Mouse (Mus musculus) layer of hippocampus, adult 9-10 months (tissue): ENCODE measurements at regions not wholly inside any gene's neighbourhood (a gene's known extent, or its start where the extent isn't known, plus 50 kb on each side); places are given as distances from the start of the nearest gene placed in this dataset.
A peak's percentile ranks its signal among the peaks of the same experiment; 100 is the strongest.

Experiments used
- DNase-seq: peaks from one replicate; pipeline ENCODE4 v3.0.0; 2022; ENCODE audit warnings: low spot score

DNA sequence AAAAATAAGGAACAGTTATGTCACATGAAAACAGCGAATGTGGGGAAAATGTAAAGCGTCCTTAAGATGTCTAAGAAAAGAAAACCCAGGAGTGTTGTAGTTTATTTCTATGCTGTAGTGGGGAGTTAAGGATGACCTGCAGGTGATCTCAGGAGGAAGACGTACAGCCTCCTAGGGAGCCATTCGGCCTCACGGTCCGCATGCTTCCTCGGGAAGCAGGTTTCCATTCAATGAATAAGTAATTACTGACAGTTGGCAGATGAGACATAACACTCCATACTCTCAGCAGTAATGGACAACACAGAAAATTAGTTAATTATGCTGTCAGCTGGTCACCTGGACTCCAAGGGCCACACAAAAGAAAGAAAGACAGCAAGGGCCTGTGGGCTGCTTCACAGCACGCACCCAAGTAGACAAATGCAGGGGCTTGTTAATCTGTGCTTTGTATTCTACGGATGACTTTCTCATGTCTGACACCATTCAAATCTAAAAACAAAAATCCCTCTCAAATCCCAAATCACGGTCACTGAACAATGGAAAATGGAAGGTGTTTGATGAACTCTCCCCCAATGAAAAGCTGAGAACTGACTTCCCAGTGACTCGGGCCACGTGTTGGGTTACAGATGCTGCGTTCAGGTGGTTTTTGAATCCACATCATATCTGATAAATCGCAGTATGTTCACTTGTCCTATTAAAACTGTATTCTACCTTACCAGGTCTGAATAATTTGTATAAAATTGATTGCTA lies 193.5 kb downstream of the Gm11361 start:
- DNase-seq = no peak

DNA sequence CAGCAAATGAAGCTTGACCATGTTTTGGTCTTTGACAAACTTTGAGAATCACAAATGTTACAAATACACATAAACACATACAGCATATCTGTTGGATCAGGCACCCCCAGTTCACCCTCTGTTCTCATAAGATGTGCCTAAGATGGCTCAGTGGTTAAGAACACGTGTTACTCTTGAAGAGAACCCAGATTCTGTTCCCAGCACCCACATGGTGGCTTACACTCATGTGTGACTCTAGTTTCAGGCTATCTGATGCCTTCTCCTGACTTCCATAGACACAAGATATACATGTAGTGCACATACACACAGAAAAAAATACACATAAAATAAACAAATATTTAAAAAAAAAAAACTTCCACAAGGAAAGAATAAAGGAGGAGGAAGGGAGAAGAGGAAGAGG lies 191.7 kb downstream of the Gm11361 start:
- no peak for DNase-seq

DNA sequence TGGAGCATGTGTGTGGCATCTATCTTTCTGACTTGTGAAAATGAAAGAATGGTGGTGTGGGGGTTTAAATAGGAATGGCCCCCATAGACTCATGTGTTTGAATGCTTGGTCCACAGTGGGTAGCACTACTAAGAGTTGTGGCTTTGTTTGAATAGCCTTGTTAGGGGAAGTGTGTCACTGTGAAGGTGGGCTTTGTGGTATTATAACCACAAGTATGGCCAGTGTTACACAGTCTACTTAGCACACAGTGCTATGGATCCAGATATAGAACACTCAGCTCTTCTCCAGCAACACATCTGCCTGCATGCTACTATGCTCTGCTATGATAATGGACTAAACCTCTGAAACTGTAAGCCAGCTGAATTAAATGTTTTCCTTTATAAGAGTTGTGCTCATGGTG lies 184.9 kb downstream of the Gm11361 start:
- no peak for DNase-seq

DNA sequence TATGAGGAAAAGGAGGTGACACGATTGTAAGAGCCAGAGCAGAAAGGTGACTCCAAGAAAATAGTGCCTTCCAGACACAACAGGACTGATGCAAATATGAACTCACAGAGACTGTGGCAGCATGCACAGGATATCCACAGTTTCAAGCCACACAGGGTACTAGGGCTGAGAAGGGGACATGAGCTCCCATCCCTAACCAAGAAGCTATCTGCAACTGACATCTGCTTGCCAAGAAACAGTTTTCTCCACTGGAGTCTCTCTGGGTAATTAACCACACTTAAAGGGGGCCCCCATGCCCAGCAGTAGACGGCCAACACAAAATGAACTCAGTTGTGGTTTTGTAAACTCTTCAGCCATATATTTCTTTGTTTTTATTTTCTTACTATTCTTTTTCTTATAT lies 176.1 kb downstream of the Gm11361 start:
- DNase-seq = no peak

DNA sequence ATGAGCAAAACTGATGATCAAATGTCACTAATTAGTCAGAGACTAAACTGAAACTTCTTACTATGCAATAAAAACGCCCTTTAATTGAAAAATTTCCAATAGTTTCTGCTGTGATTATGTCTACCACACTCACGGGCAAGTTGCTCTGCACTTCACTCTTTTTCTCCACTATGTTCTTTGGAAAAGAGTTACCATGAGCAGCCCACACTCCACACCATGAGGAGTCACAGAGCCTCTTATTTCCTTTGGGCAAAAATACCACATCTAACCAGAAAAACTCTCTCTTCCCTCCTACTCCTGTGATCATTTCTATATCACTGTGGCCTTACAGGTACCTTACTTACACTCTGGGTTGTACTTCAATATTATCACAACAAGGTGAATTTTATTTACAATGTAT lies 174.7 kb downstream of the Gm11361 start:
- no peak for DNase-seq

DNA sequence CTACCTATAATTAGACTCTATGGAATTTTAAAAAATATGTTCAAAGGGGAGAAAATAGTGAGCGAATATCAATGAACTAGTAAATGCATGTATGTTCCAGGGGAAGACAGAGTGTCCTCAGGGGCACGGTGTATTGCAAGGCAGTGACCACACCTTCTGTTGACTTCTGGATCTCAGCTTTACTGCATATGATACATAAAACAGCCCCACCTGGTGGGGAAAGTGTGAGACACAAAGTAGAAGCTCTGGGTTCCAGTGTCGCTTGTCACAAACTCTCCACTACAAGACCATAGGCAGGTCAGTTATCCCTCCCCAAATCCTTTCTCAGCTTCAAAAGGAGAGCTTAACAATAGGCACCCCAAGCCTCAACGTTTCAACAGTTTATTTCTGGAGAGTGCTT lies 168.8 kb downstream of the Gm11361 start:
- DNase-seq = no peak

DNA sequence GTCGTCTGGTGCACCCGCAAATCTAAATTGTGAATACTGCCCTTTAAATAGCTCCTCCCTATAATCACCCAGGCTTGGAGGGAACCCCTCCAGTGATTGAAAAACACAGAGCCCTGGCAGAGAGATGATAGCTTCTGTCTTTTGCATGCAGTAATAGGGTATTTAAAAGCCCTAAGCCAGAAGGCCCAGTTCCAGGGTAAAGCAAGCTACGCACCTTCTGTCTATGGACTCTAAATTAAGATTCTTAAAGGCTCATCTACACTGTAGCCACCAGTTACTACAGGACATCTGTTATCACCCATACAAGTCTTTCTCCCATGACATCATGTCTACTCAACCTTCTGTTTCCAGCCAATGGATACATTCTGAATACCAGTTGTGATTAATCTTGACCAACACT lies 167.8 kb downstream of the Gm11361 start:
- no peak for DNase-seq

DNA sequence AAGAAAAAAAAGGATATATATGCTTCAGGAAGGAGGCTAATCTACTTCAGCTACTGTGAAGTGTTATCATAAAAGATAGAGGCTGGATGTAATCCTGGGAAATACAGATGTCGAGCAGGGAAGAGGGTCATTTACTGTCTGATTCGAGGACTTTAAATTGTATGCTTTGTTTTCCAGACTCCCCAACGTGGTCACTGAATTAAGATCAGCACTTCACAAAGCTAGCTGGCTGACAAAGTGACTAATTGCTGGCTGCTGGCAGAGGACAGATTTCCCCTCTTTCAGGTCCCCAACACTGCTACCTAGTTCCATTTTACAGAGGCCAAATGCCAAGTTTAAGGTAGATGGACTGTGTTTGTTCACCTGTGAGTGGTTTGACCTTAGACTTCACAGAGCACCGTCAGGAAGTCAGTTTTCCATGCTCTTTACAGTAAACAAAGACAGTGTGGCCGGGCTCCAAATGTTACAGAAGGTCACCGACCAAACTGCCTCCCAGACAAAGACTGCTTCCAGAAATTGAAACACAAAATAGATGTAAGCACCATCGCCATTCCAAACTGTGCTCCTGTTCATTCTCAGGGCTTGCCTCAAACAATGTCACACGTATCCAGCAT lies 167.2 kb downstream of the Gm11361 start:
- DNase-seq = no peak

DNA sequence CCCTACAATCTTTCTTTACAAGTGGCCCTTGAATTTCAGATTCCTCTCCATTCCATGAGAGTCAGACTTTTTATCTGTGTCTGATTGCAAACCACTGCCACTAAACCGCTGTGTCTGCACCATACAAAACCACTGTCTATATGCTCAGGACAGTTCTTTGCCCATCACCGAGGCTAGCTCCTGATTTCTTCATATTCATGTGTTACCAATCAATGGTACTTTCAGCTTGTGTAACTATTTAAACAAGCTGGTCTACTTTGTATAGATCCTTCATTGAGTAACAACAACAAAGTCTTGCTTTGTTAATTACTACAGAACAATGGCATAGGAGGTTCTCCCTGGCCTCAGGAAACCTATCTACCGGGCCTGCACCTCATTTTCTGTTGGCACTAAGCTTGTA lies 164.0 kb downstream of the Gm11361 start:
- DNase-seq = no peak

DNA sequence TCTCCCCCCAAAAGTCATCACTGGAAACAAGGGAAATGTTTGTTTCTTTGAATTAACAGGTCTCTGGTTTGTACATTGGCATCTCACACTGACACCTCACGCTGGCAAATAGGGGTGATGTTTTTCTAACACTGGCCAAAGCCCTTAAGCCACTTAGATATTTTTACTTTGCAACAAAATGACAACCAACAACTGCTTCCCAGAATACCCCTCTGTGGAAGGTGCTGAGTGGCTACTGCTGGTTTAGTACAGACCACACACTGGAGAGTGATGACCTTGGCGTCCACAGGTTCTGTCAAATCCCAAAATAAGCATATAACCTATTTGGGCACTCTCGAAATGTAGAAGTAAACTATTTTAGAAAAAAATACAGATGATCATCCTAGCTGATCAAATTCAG lies 163.3 kb downstream of the Gm11361 start:
- no peak for DNase-seq

DNA sequence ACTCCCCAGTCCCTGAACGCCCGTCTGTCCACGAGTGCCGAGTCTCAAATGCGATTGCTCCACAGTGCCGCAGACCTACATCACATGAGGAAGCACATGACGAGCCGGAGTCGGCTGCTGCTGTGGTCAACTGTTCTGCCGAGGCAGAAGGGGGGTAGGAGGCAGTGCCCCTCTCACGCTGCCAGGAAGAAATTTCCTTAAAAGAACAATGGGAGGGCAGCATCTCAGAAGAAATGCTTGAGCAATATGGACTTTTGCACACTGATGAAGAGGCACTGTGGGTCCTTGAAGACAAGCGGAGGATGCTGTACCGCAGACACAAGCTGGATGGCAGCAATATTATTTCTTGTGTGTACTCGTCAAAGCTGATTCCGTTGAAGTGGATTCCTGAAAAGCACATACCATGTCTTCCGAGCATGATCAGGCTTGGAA lies 162.6 kb downstream of the Gm11361 start:
- DNase-seq = peak; percentile 73

DNA sequence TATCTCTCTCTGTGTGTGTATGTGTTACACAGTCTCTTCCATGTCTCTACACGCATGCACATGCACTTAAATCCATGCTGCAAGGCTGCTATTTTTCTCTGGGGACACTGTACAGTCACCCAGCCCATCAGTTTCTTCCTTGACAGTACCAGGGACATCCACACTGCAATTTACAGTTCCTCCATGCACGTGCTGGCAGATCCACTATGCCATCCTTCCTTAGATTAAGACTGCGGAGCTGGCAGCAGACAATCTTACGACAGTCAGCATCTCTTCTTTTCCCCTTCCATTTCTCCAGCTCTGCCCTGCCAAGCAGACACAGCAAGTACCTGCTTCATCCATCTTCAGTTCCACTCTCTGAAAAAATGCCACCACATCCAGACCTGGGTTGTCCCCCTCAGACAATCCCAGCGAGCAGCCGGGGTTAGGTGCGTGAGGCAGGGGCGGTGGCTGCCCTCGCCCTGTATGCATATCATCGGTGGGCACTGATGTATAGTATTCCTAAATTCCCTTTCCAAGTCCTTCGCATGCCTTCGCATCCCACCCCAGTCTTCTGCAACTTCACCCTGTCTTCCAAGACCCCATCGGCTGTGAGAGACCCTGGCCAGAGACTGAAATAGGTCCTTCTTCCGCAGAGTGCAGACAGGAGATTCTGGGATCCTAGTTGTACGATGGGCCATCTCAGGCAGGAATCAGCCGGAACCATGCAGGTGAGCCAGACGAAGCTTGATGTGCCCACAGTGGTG lies 161.8 kb downstream of the Gm11361 start:
- DNase-seq = peak; percentile 25

DNA sequence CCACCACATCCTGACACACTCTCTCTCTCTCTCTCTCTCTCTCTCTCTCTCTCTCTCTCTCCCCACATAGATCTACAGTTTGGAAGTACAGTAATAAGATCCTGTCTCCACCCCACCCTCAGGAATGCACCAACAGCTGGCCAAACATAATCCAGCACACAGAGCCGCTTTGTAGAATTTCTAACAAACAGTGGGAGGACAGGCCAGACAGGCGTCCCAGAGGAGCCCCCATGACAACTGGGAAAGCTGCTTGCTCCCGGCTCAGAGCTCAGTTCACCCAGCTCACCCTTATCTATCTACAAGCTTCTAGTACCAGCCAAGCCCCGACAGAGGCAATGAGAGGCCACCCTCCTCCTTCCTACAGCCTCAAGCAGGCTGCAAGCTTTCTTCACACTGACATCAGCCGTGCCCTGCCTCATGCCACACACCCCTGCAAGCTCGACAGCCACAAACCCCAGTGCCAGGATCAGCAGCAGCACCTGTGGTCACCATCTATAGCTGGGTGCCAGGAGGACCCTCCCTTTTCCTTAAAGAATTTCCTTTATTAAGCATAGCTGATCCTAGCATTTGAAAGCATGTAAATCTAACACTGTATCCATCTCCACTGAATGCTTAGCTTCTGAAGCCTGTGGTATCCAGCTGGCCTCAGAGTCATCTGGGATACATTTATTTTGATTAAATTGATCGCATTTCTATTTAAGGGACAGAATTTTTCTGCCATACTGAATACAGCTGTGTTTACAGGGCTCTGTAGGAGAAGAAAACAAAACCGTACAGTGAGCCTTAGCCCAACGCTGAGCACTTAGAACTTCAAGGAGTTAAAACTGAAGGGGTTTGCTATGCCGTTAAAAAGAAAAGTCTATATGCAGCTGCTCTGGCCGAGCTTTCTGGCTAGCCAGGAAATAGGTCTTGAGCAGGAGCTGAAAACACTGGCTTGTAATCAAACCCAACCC lies 160.9 kb downstream of the Gm11361 start:
- DNase-seq = peak; percentile 27

DNA sequence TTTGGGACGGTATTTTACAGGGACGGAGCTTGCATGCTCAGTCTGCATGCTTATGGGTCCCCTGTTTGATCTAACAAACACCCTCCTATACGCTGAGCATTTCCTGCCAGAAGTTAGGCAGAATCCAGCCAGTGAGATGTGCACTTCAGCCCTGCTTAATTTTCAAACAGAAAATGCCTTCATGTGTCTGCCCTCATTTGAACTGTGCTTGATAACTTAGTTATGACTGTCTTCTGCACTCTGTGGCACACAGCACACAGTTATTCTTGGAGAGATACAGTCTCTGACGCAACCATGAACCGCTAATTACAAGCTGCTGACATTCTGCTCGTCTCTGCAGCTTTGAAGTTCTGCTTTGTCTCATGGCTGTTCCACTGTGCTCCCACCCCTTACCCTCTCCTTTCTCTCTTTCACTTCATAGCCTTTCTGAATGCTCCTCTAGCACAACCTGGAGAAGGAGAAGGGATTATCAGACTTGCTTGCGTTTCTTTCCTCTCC lies 160.2 kb downstream of the Gm11361 start:
- DNase-seq = peak; percentile 57

DNA sequence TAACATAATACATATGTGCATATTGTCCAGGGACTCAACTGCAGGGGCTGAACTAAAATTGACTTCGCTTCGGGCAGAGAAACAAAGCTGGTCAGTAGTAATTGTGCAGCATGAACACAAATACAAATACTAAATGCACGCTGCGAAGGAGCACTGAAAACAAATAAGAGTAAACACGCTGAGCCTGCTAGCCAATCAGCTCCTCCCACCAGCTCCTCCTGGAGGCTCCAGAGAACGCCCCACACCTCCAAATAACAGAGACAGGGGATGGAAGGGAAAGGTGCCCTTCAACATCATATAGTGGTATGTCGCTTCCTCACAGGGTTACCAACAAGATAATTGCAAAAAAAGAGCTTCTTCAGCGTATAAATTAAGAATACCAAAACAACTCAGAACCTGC lies 159.6 kb downstream of the Gm11361 start:
- DNase-seq = peak; percentile 17

DNA sequence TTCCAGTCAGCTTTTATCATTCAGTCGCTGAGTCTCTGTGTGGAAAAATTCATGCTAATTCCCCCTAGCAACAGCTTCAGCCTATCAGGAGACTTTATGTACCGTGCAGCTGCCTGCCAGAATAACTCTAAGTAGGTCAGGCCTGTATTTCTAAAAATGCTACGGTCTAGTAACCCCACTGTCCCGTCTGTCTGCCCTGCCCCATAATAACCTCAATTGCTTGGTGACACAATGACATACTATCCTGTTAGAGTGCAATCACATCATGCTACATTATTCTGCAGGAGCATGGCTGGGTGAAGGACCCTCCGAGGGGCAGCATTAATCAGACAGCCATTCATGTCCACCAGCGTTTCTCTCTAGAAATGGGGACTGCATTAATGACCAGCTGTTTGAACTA lies 158.9 kb downstream of the Gm11361 start:
- peak; percentile 44 for DNase-seq

DNA sequence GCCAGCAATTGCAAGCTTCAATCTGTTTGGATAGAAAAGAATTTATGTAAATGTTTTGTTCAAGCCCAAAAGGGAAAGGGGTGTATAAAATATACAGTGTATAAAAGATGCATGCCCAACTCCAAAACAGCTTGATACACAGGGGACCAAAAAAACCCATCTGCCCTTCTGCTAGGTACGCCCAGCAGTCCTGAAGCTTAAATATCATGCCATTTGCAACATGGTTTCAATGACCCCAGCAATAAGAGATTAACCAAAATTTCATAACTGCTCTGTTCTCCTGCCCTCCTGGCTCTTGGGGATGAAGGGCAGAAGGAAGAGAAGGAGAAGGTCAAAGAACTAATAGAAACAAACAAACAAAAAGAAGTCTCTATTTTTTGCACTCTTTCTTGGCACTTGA lies 158.4 kb downstream of the Gm11361 start:
- DNase-seq = no peak

DNA sequence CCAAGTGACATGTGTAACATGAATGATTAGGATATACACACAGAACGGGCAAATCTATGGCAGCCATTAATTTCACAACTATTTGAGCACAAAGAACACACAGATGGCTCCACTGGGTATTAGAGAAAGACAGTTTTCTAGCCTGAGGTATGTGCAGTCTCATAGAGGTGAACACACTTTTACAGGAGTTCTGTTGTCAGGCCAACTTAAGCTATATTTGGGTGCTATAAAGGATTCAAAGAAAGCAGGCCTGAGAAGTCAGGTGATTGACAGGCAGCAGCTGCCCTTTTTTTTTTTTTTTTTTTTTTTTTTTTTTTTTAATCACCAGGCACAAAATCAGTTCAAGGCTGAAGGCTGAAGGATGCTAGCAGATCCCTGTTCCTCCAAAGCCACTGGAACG lies 153.0 kb downstream of the Gm11361 start:
- DNase-seq = no peak

DNA sequence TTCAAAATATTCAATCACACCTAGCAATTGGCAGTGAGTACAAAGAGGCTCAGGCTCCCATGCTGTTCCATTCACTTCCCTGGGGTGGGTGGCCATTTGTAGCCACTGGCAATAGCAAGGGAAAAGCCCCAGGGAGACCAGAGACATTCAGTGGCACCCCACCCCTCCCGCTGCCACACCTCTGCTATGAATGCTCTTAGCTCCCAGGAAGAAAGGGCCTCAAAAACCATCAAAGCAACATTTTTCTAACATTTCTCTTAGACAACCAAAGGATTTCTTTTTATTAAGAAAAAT lies 152.2 kb downstream of the Gm11361 start:
- no peak for DNase-seq

DNA sequence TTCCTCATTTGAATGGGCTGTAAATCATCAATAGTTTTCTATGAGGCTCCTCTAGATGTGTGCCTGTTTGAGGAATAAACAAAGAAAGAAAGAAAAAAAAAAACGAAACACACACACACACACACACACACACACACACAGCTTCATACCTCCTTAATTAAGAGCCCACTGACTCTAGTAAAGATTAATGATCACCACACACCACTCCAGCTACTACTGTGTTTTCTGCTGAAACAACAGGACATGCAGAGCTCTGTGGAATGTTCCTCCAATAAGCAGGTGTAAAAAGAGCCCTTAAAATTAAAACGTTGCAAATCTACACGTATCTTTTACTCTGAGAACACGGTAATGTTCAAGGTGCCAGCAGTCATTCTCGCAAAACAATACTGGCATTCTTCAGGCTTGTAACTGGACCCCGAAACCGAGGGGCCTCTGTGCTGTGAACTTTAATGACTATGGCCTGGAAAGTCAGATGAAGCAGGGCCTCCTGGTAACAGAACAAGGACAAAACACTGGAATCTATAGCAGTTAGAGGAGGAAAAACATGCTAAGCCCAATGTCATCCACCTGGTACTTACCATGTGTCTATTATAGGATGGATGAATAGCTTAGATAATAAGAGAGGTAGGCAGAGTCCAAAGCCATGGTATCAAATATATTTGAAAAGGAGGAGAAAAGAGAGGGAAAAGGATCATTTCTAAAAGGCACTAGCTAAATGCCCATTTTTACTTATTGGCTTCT lies 151.7 kb downstream of the Gm11361 start:
- DNase-seq = no peak

DNA sequence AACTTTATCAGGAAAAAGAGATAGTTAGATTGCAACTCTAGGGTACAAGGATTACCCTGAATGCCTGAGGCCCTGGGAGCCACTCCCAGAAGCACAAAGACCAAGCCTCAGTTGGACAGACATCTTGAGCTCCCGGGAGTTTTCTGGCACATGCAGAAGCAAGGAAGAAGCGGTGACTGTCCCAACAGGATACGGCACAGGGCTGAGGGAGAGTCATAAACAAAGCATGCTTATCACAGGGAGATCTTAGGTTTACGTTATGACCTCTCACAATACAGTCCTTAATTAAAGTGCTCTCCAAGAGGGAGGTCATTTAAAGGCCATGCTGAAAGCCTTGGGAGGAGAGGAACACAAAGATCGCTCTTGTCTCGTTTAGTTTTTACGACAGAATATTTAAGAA lies 143.1 kb downstream of the Gm11361 start:
- DNase-seq = no peak
